Mouse (Mus musculus) kidney, postnatal 36 days (tissue): Measurements from ENCODE around the gene Necab2.
A peak's percentile ranks its signal among the peaks of the same experiment; 100 is the strongest.

ENCODE experiments used
- DNase-seq, 2 experiments: peaks; one replicate each; pipeline ENCODE4 v3.0.0; 2021 to 2022; ENCODE audit warnings: mixed read lengths in 2 of 2

Gene Necab2

GRCm38 (mm10) chr8:119446211-119446989 is at the start of gene Necab2:
TSS of gene Necab2 (plus strand) at chr8:119446719.
- peak; percentile 84 to 94 for DNase-seq

- DNase-seq = no peak
Observed at GRCm38 (mm10) chr8:119398558-119398957, 48.0 kb upstream of the Necab2 start.

- DNase-seq = no peak
Observed at GRCm38 (mm10) chr8:119399255-119399654, 47.3 kb upstream of the Necab2 start.

- peak; percentile 60 to 71 for DNase-seq
Observed at GRCm38 (mm10) chr8:119400122-119400671, 46.3 kb upstream of the Necab2 start.

GRCm38 (mm10) chr8:119400904-119401303 is 45.6 kb upstream of the Necab2 start:
- DNase-seq = peak; percentile 42 to 47

- no peak for DNase-seq
Observed at GRCm38 (mm10) chr8:119403912-119404311, 42.6 kb upstream of the Necab2 start.

GRCm38 (mm10) chr8:119404648-119405047 is 41.9 kb upstream of the Necab2 start:
- no peak for DNase-seq

- no peak for DNase-seq
Observed at GRCm38 (mm10) chr8:119408311-119408710, 38.2 kb upstream of the Necab2 start.

- no peak for DNase-seq
Observed at GRCm38 (mm10) chr8:119412037-119412734, 34.3 kb upstream of the Necab2 start.

GRCm38 (mm10) chr8:119412735-119413498 is 33.6 kb upstream of the Necab2 start:
- DNase-seq = peak; percentile 74 to 90

- DNase-seq = no peak
Observed at GRCm38 (mm10) chr8:119413605-119414004, 32.9 kb upstream of the Necab2 start.

- no peak for DNase-seq
Observed at GRCm38 (mm10) chr8:119420318-119420717, 26.2 kb upstream of the Necab2 start.

GRCm38 (mm10) chr8:119421603-119422122 is 24.9 kb upstream of the Necab2 start:
- no peak for DNase-seq

GRCm38 (mm10) chr8:119422123-119422711 is 24.3 kb upstream of the Necab2 start:
- DNase-seq = peak; percentile 39 to 54

GRCm38 (mm10) chr8:119423631-119424141 is 22.8 kb upstream of the Necab2 start:
- DNase-seq = peak; percentile 82 to 88

GRCm38 (mm10) chr8:119424199-119424733 is 22.3 kb upstream of the Necab2 start:
- peak; percentile 49 to 74 for DNase-seq

- peak in 1 of 2 experiments; percentile 50 for DNase-seq
Observed at GRCm38 (mm10) chr8:119424740-119425139, 21.8 kb upstream of the Necab2 start.

GRCm38 (mm10) chr8:119425533-119425932 is 21.0 kb upstream of the Necab2 start:
- peak; percentile 65 to 78 for DNase-seq

- peak; percentile 47 to 66 for DNase-seq
Observed at GRCm38 (mm10) chr8:119426069-119426735, 20.3 kb upstream of the Necab2 start.

GRCm38 (mm10) chr8:119427634-119428349 is 18.7 kb upstream of the Necab2 start:
- DNase-seq = peak in 1 of 2 experiments; percentile 49
